Mouse (Mus musculus): ENCODE results near the gene Snrpc.

GRCm38 (mm10) chr17:27857649-27858475 is 19.9 kb downstream of the Snrpc start:
- TF ChIP-seq POLR2A (IDR thresholded peaks at IDR 0.05; ENCODE audit: borderline replicate concordance, insufficient read depth, low read length) (no peak), CTCF (IDR thresholded peaks at IDR 0.05; ENCODE audit: borderline replicate concordance, insufficient read depth, low read depth, low read length) (no peak)
